Mouse (Mus musculus) megakaryocyte, embryonic 14.5 days (primary cell): Measurements from ENCODE around the gene Srpk2. TPM values are rescaled to one million over a fixed set of nuclear protein-coding genes. Genes with fewer than 3 reads are reported as not detected.
A peak's percentile ranks its signal among the peaks of the same experiment; 100 is the strongest.
"Not testable (repeated sequence)": the region's sequence is repeated elsewhere in the genome, so short reads cannot be mapped to it uniquely, and the experiment has no call there.

Source experiments
- H3K27me3 ChIP-seq: replicated peaks from 2 replicates; pipeline ENCODE3; 2012; ENCODE audit warnings: inconsistent platforms
- H3K36me3 ChIP-seq: replicated peaks from 2 replicates; pipeline ENCODE3; 2012; ENCODE audit warnings: low read length, inconsistent platforms, mixed read lengths
- H3K4me1 ChIP-seq: 2 replicates; pipeline ENCODE4 v1.6.1; 2012; ENCODE audit warnings: inconsistent platforms
- H3K4me3 ChIP-seq: replicated peaks from 2 replicates; pipeline ENCODE3; 2012; ENCODE audit warnings: moderate library complexity, mild to moderate bottlenecking, inconsistent platforms
- H3K9me3 ChIP-seq: 2 replicates; pipeline ENCODE4 v1.6.1; 2012; ENCODE audit warnings: inconsistent platforms
- FLI1 ChIP-seq: IDR thresholded peaks from 2 replicates; pipeline ENCODE4 v1.6.1; 2012; ENCODE audit warnings: low read length, inconsistent platforms, mixed read lengths
- GATA1 ChIP-seq: IDR thresholded peaks from 3 replicates; pipeline ENCODE4 v1.6.1; 2012; ENCODE audit warnings: mixed read lengths, low read length, inconsistent platforms, borderline replicate concordance
- polyA plus RNA-seq: library from polyadenylated mRNA; stranded (reverse); fragments of >175 nt; gene quantifications from 2 replicates; pipeline ENCODE4 v1.2.3, GENCODE M21; 2012; ENCODE audit warnings: low replicate concordance; ENCODE audit not compliant: insufficient read depth

Gene Srpk2
- polyA plus RNA-seq, 1 experiment: 1.5 TPM

GRCm38 (mm10) chr5:23649246-23649645, 35.2 kb downstream of the Srpk2 start:
- TF ChIP-seq GATA1: no peak
- no peak for TF ChIP-seq FLI1
- Histone ChIP-seq H3K36me3 (no peaks in the 10 kb centered on the region), H3K4me1 (peaks cover 16% of the 10 kb centered on the region)

GRCm38 (mm10) chr5:23645671-23646070, 38.7 kb downstream of the Srpk2 start:
- Histone ChIP-seq H3K4me1 (peaks cover 12% of the 10 kb centered on the region), H3K36me3 (no peaks in the 10 kb centered on the region), H3K9me3 (no peaks in the 10 kb centered on the region), H3K27me3 (no peaks in the 10 kb centered on the region), H3K4me3 (no peak overlapping the region)
- no peak for TF ChIP-seq FLI1

More at GRCm38 (mm10) chr5:23649246-23649645, 35.2 kb downstream of the Srpk2 start:
- H3K27me3 ChIP-seq: no peaks in the 10 kb centered on the region
- H3K9me3 ChIP-seq: no peaks in the 10 kb centered on the region
- H3K4me3 ChIP-seq: no peak overlapping the region

DNA sequence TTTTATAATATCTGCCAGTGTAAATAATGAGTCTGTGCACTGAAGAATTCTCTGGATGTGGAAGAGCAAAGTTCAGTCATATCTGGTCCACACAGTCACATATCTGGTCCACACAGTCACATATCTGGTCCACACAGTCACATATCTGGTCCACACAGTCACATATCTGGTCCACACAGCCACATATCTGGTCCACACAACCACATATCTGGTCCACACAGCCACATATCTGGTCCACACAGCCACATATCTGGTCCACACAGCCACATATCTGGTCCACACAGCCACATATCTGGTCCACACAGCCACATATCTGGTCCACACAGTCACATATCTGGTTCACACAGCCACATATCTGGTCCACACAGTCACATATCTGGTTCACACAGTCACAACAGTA, 45.2 kb downstream of the Srpk2 start:
- H3K27me3 ChIP-seq, H3K36me3 ChIP-seq, H3K4me1 ChIP-seq, H3K9me3 ChIP-seq, H3K4me3 ChIP-seq: not testable (repeated sequence)

GRCm38 (mm10) chr5:23638023-23638422, 46.4 kb downstream of the Srpk2 start:
- H3K4me1 ChIP-seq: peaks cover 10% of the 10 kb centered on the region; the same call in 1 of the 2 replicates
- peaks cover 9% of the 10 kb centered on the region; the same call in 1 of the 2 replicates for H3K9me3 ChIP-seq
- no peaks in the 10 kb centered on the region for H3K27me3 ChIP-seq
- H3K36me3 ChIP-seq: no peaks in the 10 kb centered on the region
- no peak overlapping the region for H3K4me3 ChIP-seq
- TF ChIP-seq GATA1 (no peak), FLI1 (no peak)

GRCm38 (mm10) chr5:23637337-23637736, 47.1 kb downstream of the Srpk2 start:
- peaks cover 10% of the 10 kb centered on the region; the same call in 1 of the 2 replicates for H3K4me1 ChIP-seq
- H3K36me3 ChIP-seq: no peaks in the 10 kb centered on the region
- H3K9me3 ChIP-seq: peaks cover 9% of the 10 kb centered on the region; the same call in 1 of the 2 replicates
- no peak overlapping the region for H3K4me3 ChIP-seq
- no peak for TF ChIP-seq GATA1
- no peak for TF ChIP-seq FLI1
- H3K27me3 ChIP-seq: no peaks in the 10 kb centered on the region

GRCm38 (mm10) chr5:23631490-23631889, 52.9 kb downstream of the Srpk2 start:
- no peak for TF ChIP-seq GATA1
- TF ChIP-seq FLI1: no peak
- no peaks in the 10 kb centered on the region for H3K27me3 ChIP-seq
- H3K9me3 ChIP-seq: no peaks in the 10 kb centered on the region
- no peaks in the 10 kb centered on the region for H3K36me3 ChIP-seq
- peaks cover 12% of the 10 kb centered on the region for H3K4me1 ChIP-seq
- no peak overlapping the region for H3K4me3 ChIP-seq

GRCm38 (mm10) chr5:23627221-23627620, 57.2 kb downstream of the Srpk2 start:
- Histone ChIP-seq H3K36me3 (no peaks in the 10 kb centered on the region), H3K4me3 (no peak overlapping the region), H3K9me3 (no peaks in the 10 kb centered on the region), H3K27me3 (peaks cover 1% of the 10 kb centered on the region), H3K4me1 (peaks cover 8% of the 10 kb centered on the region)
- TF ChIP-seq GATA1 (no peak), FLI1 (no peak)

DNA sequence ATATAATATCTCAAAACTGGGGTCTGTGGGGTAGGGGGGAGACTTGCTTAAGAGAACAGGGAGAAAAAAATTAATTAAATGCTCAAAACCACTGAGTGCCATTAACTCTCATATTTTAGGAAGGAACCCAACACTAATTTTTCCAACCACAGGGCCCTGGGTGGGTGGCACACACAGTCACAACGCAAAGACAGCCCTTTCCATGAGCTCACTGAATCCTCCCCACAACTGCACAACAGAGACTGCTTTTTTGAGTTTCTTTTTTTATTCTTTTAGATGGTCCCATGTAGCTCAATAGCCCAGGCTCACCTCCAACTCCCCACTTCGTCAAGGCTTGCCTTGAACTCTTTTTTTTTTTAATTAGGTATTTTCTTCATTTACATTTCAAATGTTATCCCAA, 58.2 kb downstream of the Srpk2 start:
- no peaks in the 10 kb centered on the region for H3K9me3 ChIP-seq
- no peaks in the 10 kb centered on the region for H3K36me3 ChIP-seq
- peaks cover 1% of the 10 kb centered on the region for H3K27me3 ChIP-seq
- no peaks in the 10 kb centered on the region; the same call in 1 of the 2 replicates for H3K4me1 ChIP-seq
- no peak overlapping the region for H3K4me3 ChIP-seq
- no peak for TF ChIP-seq FLI1

DNA sequence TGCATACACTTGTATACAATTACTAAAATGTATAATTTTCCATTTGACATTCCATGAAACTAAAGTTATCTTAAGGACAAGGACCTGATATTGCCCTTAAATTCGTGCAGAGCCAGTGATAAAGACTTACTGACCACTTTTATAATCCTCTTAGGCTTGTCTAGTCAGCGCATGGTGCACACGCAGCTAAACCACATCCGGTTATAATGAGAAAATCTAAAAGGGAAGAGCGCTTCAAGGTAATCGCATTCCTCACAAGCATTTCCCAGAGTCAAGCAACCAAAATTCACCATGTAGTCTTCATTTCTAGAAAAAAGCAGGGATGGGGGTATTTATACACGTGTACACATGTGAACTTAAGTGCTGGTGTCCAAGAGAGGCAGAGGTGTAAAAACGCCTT, 63.8 kb downstream of the Srpk2 start:
- Histone ChIP-seq H3K4me3 (no peak overlapping the region), H3K36me3 (no peaks in the 10 kb centered on the region), H3K9me3 (no peaks in the 10 kb centered on the region), H3K4me1 (peaks cover 11% of the 10 kb centered on the region), H3K27me3 (peaks cover 1% of the 10 kb centered on the region)
- no peak for TF ChIP-seq FLI1
- TF ChIP-seq GATA1: no peak

- no peak for TF ChIP-seq GATA1
- no peak for TF ChIP-seq FLI1
- Histone ChIP-seq H3K27me3 (no peaks in the 10 kb centered on the region), H3K9me3 (no peaks in the 10 kb centered on the region), H3K4me3 (no peak overlapping the region), H3K36me3 (no peaks in the 10 kb centered on the region), H3K4me1 (peaks cover 21% of the 10 kb centered on the region)
Observed at GRCm38 (mm10) chr5:23618656-23619055, 65.8 kb downstream of the Srpk2 start.

- Histone ChIP-seq H3K9me3 (no peaks in the 10 kb centered on the region), H3K36me3 (no peaks in the 10 kb centered on the region), H3K4me3 (peak overlapping the region; percentile 91), H3K4me1 (peaks cover 21% of the 10 kb centered on the region), H3K27me3 (no peaks in the 10 kb centered on the region)
- TF ChIP-seq FLI1 (no peak), GATA1 (no peak)
Observed at GRCm38 (mm10) chr5:23617104-23617415, 67.4 kb downstream of the Srpk2 start.
